Mouse (Mus musculus) frontal cortex, postnatal 25 days (tissue): Measurements from ENCODE around the gene Ell.

ENCODE experiments used
- DNase-seq, 2 experiments: peaks; one replicate each; pipeline ENCODE4 v3.0.0; 2022; ENCODE audit warnings: low spot score in 2 of 2

Gene Ell

DNA sequence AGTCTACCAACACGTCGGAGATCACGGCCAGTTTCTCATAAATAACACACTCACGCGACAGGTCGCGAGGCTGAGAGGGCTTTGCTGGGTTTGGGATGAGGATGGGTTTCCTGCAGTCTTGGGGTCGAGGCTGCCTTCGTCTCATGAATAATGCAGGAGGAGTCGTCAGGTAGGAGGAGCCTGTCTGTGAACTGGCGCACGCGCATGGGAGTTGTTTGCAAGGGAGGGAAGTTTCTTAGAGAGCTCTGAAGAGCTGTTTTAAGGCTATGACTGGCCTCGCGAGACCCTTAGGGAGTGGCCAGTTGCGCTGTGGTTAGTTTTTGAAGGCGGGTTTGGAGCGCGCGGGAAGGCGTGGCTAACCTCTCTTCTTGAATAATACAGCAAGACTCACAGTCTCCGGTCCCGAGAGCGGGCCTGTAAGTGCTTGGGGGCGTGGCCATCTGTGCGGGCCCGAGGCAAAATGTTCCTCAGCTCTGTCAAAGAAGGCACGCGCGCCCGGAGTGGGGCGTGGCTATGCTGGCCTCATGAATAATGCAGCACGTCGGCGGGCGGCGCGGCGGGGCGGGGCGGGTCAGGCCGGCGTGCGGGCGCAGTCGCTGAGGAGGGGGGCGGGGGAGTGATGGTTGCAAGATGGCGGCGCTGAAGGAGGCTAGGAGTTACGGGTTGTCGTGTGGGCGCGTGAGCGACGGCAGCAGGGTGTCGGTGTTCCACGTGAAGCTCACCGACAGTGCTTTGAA, at the start of gene Ell:
Ell (plus strand) TSS at position 381 of the 737 bp plus-strand sequence.
- DNase-seq = peak; percentile 99

DNA sequence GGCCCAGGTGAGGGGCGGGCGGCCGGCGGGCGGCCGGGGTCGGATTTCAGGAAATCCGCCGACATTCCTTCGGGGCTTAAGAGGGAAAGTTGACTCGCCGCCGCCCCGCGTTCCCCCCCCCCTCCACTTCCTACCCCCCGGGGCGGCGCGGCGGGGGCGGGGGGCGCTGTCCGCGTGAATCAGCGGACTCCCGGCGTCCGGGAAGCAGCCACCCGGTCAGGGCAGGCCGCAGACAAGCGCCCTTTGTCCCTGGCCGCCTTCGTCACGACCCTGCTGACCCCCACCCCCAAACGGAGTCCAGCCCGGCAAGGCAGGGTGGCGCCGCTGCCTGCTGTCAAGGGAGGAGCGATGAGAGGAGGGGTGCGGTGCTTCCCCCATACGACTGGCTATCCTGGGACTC, 49.7 kb upstream of the Ell start:
- DNase-seq = no peak

DNA sequence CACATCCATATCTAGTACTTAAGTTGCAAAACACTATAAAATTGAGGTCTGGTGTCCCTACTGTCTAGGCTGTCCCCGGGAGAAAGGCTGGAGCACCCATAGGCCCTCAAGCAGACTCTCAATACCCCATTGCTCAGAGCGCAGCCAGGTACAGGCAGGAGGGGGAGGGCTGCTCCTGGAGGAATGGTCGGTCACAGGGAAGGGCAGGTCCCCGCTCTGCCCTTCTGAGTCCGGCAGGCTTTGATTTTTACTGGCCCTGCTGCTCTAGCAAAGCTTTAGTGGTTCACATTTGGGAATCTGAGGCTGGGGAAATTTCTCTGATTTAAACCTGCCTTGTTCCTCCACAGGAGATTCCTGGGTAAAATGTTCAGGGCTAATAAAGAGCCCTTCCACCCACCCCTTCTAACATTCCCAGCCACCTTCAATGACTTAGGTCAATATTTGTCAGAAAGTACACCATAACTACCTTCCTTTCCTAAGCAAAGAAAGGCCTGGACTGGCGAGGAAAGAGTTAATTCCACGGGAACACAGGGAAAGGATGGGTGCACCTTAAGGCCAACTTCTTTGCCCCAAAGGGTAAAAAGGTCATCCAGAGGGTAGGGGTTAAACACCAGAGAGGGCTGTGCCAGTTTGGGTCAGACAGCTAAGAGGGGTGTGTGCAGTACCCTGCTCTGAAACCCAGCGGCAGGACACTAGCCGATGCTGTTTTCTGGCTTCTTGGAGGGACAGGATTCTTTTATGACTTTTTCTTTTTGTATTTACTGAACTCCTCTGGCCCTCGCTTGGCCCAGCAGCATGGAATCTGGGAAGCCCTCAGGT, 49.0 kb upstream of the Ell start:
- DNase-seq = no peak

DNA sequence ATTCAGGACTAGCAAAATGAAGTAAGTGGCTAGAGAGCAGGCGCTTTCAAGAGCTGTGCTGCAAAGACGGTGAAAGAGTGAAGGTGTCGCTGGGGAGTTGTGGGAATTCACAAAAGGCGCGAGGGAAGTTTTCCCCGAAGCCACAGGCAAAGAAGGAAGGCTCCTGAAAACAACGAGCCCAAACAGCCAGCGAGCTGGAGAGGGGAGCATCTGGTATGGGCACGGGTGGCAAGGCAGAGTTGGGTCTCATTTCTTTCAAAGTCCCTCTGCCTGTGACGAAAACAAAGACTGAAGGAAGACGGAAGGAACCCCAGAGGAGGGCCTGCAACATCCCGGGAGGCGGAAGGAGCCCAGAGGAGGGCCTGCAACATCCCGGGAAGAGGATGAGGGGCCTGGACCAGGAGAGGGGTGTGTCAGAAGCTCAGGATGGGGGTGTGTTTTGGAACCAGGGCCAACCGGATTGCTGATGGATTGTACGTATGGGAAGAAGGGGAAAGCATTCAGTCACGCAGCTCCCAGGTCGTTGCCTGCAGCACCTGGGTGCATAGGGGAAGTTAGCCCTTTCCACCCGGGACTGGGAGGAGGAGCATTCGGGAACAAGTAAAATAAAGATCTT, 48.3 kb upstream of the Ell start:
- DNase-seq = no peak

DNA sequence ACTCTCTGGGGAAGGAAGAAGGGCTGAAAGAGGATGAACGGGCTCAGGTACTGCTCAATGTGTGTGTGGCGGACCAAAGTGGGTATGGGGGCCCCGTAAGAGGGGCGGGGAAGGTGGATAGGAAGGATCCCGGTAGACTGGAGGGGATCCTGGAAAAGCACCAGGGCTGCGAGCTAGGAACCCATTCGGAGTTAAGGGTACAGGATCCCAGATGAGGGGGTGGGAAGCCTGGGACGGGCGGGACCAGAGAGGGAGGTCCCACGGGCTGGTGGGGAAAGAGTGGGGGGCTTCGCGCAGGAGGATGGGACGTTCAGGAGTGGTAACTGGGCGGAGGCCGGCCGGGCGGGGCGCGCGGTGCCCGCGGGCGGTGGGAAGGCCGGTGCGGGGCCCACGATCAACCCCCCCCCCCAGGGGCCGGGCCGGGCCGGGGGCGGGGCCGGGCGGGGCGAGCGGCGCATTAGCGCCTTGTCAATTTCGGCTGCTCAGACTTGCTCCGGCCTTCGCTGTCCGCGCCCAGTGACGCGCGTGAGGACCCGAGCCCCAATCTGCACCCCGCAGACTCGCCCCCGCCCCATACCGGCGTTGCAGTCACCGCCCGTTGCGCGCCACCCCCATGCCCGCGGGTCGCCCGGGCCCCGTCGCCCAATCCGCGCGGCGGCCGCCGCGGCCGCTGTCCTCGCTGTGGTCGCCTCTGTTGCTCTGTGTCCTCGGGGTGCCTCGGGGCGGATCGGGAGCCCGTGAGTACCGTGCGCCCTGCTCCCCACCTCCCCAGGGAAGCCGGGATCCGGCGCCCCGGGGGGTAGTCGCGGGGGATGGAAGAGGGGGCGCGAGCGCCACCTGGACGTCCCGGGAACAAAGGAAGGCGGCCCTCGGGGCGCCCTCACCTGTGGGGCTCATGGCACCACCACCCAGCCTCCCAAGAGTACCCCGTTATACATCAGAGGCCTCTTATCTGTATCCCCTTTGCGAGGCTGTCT, 46.3 kb upstream of the Ell start, which contains the start of gene Crlf1:
Crlf1 (plus strand) TSS at position 495 of the 977 bp plus-strand sequence.
- no peak for DNase-seq

DNA sequence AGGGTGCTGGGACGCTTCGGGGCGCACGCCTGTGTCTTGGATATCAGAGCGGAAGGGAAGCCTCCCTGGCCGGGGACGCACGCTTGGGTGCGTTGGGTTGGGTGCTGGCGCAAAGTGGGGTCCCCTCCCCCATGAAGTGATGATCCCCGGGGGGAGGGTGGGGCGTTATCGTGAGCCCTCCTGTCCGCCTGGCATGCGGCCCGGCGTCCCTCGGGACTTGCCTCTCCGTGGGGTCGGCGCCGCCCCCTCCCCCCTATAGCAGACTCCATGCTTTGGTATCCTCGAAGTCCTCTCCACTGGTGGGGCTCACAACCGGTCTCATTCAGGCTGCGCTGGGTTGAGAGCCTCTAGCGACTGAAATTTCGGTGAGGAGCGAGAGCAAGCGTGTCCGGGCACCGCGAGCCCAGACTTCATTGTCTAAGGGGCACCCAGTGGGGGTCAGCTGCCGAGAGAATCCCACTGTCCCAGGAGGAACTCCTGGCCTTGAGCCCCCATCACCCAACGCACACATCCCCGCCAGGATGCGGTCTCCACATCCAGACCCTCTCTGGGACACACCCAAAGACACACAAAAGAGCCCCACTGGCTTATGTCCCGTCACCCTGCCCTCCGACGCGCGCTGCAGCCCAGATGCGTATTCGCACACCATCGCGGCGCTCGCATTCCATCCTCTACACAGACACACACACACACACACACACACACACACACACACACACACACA, 45.4 kb upstream of the Ell start:
- DNase-seq = no peak

DNA sequence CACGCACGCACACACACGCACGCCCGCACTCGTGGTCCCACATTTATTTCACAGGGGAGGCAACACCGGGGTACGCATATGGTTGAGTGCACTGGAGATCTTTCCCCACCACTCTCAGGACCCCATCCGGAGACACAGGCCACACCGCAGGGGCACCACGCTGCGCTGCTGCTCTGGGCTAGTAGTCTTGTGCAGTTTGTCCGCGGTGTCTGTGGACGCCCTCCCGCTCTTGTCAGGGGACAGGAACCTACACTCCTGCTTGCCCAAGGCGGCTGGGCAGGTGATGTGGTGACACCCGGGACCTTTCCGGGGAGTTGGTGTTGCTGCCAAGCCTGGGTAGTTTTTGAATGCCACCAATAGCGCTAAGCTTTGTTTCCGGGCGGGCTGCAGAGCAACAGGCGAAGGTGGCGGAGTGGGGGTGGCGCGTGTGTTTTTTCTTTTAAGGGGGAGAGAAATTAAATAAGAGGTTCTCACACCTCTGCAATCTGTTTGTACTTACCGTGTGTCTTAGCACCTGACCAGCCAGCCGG, 44.8 kb upstream of the Ell start:
- no peak for DNase-seq

DNA sequence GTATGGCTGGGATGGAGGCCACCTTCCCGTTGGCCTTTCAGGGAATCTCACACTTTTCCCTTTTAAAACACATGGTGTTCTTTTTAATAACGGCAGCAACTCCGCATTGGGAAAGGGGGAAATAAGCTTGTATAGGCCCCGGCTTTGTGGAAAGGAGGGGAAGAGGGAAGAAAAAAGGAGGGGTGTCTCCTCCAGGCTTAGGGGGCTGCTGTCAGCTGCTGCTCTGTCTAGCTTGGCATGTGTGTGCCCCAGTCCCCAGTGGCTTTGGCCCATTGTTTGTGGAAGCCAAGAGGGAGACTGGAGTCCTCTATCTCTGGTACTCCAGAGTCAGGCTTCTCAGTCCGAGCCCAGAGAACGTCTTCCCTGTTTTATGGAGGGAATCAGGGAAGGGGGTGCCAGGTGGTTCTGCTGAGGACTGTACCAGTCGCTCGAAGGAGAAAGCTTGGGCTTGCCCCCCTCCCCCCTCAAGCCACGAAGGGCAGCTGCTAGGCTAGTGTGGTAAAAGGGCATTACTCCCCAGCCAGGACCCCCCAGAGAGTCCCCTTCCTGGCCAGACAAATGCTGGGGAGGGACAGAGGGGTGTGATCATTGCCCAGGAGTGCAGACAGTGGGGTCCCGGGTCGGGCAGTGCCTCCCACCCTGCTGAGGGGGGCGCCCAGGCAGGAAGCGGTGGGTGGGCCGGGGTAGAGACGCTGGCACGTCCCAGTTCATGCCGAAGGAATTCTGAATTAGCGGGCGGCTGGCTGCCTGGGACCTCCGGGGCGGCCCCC, 44.1 kb upstream of the Ell start:
- no peak for DNase-seq

DNA sequence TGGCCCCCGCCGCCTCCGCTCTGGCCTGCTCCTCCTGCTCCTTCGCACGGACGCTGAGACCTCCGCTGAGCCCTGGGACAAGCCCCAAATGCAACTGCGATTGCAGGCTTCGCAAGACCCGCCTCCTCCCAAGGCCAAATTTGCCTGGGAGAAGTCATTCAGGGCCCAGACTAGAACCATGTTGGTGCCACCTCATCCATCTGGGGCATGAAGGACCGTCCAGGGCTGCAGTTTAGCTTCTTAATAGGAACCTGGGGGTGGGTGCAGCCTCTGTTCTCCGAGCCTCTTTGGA, 43.5 kb upstream of the Ell start:
- no peak for DNase-seq

DNA sequence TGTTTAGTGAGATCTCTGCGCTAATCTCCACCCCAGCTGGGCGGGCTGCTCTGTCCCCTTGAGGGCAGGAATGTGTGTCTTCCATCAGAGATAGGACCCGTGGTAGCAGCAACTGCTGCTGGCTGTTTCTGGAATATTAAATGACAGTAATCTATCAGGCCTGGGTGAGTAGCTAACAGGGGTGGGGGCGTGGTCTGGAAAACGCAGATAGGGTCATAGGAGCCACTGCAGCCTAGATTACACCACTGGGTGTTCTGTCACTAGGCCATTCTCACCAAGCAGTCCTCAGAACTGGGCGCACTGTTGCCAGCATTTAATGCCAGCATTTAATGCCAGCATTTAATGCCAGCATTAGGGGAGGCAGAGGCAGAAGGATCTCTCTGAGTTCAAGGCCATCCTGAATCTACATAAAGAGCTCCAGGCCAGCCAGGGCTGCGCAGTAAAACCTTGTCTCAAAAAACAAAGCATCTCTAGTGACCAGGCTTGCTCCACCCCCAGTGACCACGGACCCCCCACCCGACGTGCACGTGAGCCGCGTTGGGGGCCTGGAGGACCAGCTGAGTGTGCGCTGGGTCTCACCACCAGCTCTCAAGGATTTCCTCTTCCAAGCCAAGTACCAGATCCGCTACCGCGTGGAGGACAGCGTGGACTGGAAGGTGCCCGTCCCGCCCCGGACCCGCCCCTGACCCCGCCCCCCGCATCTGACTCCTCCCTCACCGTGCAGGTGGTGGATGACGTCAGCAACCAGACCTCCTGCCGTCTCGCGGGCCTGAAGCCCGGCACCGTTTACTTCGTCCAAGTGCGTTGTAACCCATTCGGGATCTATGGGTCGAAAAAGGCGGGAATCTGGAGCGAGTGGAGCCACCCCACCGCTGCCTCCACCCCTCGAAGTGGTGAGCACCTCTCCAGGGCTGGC, 38.6 kb upstream of the Ell start:
- DNase-seq = no peak

DNA sequence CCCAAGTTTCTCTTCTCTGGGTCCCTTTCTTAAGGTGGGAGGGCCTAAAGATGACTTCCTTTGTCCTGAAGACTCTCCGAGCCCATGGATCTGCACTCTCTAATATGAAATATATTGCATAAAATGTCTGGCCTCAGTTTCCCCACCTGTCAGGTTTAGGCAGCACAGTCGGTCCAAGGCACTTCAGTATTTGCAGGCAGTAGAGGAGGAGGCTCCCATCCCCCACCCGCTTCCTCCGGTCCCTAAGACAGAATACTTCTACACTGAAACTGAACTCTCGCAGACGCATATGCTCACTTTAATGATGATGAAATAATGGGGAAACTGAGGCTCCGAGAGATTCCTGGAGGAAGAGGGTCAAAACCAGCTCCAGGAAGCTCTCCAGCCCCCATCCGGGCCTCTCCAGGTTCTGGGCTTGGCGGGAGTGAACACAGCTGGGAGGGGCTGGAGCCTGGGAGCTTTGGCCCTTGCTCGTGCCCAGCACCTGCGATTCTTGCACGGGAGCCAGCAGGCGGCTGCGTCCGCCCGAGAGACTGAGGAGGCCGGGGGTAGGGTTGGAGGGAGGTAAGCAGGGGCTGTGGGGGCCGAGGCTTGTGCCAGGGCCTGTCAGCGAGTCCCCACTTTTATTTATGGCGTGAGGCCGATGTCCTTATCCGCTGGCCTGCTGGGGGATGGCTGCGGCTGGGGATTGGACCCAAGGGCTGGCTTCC, 37.3 kb upstream of the Ell start:
- no peak for DNase-seq

DNA sequence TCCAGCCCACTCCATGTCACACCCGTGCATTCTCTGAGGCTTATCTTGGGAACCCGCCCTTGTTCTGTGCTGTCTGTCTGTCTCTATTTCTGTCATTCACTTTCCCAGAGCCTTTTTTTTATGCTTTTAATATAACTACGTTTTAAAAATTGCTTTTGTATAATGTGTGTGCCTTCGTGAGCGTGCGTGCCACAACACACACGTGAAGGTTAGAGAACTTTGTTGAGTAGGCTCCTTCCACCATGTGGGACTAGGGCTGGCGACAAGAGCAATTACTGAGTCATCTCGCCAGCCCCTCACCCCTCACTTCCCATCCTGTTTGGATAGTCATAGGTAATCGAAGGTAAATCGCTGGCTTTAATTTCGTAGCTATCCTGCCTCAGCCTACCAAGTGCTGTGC, 36.7 kb upstream of the Ell start:
- no peak for DNase-seq

DNA sequence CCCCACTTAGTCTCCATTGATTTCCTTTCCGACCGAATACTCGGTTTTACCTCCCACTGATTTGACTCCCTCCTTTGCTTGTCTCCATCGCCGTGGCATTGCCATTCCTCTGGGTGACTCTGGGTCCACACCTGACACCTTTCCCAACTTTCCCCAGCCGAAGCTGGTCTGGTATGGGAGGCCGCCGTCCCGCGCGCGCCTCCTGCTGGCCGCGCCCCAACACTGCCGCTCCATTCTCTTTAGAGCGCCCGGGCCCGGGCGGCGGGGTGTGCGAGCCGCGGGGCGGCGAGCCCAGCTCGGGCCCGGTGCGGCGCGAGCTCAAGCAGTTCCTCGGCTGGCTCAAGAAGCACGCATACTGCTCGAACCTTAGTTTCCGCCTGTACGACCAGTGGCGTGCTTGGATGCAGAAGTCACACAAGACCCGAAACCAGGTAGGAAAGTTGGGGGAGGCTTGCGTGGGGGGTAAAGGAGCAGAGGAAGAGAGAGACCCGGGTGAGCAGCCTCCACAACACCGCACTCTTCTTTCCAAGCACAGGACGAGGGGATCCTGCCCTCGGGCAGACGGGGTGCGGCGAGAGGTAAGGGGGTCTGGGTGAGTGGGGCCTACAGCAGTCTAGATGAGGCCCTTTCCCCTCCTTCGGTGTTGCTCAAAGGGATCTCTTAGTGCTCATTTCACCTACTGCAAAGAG, 36.1 kb upstream of the Ell start:
- DNase-seq = no peak

DNA sequence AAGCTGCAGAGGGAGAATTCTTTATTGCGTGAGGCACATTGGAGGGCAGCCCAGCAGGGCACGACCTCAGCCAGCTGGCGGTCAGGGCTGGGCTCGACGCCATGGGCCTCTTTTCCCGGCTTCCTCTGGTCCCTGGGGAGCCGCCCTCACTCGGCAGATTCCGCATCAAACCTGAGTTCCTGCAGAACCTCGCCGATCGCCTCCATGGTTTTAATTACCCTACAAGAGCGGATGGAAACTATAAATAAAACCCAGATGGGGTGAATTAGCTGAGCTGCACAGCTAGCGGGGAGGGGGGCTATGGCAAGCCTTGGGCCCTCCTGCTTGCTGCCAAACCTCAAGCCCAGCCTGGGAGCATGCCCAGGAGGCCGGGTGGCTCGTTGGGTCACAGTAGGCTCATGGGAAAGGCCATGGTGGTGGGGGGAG, 35.0 kb upstream of the Ell start:
- DNase-seq = no peak

DNA sequence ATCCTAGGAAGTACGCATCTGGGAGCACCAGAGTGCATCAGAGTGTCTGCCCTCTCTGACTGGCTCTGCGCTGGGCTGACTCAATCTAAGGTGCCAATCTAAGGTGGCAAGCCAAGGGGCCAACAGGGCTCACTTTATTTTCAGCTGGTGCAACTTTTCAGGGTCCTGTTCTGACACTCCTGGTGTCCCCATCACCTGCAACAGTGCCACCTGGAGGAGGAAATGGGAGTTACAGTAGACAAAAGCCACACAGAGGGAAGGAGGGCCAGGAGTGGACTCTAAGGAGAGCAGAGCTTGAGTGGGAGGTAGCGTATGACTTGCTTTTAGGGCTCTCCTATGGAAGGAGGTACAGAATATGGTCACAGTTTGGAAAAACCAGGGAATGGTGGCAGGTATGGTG, 34.4 kb upstream of the Ell start:
- peak; percentile 67 to 84 for DNase-seq

DNA sequence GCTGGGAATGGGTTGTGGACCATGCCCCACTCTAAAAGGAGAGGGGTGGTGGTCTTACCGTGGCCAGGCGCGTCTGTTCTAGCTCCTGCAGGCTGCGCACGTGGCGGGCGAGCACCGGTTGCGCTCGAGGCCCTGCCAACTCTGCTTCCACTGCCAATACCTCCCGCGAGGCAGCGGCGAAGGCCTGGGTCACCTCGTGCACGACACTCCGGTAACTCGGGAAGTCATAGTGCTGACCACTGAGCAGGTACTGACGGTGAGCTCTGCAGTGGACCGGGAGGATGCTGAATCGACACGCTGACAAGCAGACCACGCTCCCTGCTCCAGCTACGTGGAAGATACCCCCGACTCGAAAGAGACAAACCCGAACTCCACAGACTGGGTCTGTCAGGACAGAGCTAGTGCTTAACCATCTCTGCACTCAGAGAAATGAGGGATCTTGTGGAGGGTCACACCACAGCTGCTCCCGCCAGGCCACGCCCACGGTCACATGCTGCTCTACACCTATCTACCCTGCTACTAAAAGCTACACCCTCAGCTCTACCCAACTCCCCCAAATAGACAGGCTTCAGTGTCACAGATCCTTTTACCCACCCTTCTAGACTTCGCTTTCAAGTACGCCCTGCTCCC, 33.4 kb upstream of the Ell start:
- DNase-seq = no peak

DNA sequence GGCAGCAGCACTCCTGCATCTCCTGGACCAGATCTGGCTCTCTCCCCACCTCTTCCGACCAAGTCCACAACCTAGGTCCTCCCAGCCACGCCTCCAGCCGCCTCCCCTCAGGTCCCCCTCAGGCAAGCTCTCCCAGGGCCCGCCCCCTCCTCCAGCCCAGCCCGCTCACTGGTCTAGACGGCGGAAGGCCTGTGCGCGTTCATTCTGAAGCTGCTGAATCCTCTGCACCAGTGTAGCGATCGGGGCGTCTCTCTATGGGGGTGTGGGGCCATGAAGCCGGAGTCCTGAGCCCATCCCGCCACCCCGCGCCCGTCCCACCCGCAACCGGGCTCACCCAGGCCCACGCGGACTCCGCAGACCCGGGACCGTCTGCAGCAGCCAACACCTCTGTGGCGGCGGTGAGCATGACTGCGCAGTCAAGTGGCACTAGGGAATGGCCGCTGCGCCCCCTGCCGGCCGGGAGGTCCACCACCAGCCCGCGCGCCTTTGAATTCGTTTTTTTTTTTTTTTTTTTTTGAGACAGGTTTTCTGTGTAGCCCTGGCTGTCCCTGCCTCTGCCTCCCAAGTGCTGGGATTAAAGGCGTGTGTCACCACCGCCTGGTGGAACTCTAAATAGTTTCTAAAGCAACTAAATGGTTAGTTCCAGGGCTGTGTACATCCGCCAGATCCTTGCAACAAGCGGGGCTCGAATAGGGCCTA, 32.8 kb upstream of the Ell start, which contains the start of gene Rex1bd:
Rex1bd (minus strand) TSS at position 425 of the 699 bp plus-strand sequence.
- peak; percentile 91 to 94 for DNase-seq
